Mouse (Mus musculus): Measurements from ENCODE around the gene Uvrag. TPM values are rescaled to one million over a fixed set of nuclear protein-coding genes. Genes with fewer than 3 reads are reported as not detected.

Gene Uvrag
- polyA plus RNA-seq, 1 experiment from 2014 or later, result 12.2 TPM

GRCm38 (mm10) chr7:98869070-98869469 is 271.9 kb downstream of the Uvrag start:
- Histone ChIP-seq H3K9ac (ENCODE audit: low read length) (no peak overlapping the region), H3K4me2 (ENCODE audit: low read length) (no peak overlapping the region), H3K27ac (ENCODE audit: low read depth, low read length) (no peak overlapping the region), H3K4me1 (ENCODE audit: control insufficient read depth, insufficient read depth, low read length) (peaks cover 7% of the 10 kb centered on the region; the same call in 1 of the 2 replicates), H3K27me3 (replicated peaks; ENCODE audit: control insufficient read depth, insufficient read depth, low read length) (no peaks in the 10 kb centered on the region), H3K9me3 (replicated peaks; ENCODE audit: control insufficient read depth, low read length) (no peaks in the 10 kb centered on the region), H3K36me3 (ENCODE audit: control insufficient read depth, insufficient read depth, low read length) (no peaks in the 10 kb centered on the region), H3K4me3 (ENCODE audit: low read depth, low read length) (no peak overlapping the region)
- 59% methylated on average over 3 of the region's 3 CpGs for WGBS
- ATAC-seq (no peak), DNase-seq (ENCODE audit: low spot score) (no peak)

DNA sequence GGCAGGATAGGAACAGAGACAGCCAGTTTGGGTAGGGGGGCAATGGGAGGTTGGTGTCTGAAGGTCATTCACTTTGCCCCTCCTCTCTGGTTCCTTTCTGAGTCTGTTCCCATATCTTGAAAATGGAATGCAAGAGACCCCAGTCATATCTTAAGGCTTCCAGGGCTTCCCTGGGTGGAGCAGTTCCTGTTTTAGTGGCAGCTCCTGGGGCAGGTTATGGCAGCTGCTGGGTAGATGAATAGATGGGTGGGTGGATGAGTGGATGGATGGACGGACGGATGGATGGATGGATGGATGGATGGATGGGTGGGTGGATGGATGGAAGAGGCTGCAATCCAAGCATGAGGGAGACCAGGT is 273.2 kb downstream of the Uvrag start:
- H3K4me3 ChIP-seq (ENCODE audit: low read depth, low read length), result no peak overlapping the region
- no peak overlapping the region for H3K9ac ChIP-seq (ENCODE audit: low read length)
- H3K36me3 ChIP-seq (ENCODE audit: control insufficient read depth, insufficient read depth, low read length), result no peaks in the 10 kb centered on the region
- H3K9me3 ChIP-seq (replicated peaks; ENCODE audit: control insufficient read depth, low read length), result no peaks in the 10 kb centered on the region
- no peaks in the 10 kb centered on the region for H3K27me3 ChIP-seq (replicated peaks; ENCODE audit: control insufficient read depth, insufficient read depth, low read length)
- H3K4me2 ChIP-seq (ENCODE audit: low read length), result no peak overlapping the region
- ATAC-seq, result no peak
- H3K27ac ChIP-seq (ENCODE audit: low read depth, low read length), result no peak overlapping the region
- peaks cover 7% of the 10 kb centered on the region; the same call in 1 of the 2 replicates for H3K4me1 ChIP-seq (ENCODE audit: control insufficient read depth, insufficient read depth, low read length)
- WGBS, result 86% methylated on average over 2 of the region's 2 CpGs
- no peak for DNase-seq (ENCODE audit: low spot score)

GRCm38 (mm10) chr7:98867053-98867793 is 273.7 kb downstream of the Uvrag start:
- Histone ChIP-seq H3K4me1 (ENCODE audit: control insufficient read depth, insufficient read depth, low read length) (peaks cover 7% of the 10 kb centered on the region; the same call in 1 of the 2 replicates), H3K27ac (ENCODE audit: low read depth, low read length) (no peak overlapping the region)

DNA sequence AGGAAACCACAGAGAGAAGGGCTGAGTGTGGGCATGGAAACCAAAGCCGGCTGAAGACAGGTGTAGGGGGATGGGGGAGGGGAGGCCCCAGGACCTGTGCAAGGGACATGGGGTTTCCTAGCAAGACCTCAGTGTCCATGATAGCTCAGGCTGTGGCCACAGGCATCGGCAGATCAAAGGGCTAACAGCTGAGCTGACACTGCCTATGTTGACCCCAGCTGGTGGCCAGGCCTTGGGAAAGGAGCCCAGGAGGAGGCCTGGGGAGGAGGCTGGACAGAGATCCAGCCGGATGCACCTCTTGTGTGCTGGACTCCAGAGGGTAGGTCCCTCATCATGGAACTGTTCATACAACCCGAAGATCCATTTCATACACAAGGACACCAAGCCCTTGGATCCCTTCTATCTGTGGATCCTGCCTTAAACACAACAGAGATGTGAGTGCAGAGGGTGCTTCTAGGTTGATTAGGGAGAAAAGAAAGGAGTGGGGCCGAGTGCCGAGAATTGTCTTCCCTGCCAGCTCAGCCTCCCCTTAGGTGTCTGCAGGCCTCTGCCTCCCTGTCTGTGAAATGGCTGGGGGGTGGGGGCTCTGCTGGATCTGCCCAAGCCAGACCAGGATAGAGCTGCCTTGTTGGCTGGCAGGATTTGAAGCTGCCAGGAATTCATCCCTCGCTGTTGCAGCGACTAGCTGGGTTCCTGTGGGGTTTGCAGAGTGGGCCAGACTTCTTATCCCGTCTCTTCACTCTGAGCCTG is 276.8 kb downstream of the Uvrag start:
- no peak for DNase-seq (ENCODE audit: low spot score)
- no peak overlapping the region for H3K4me2 ChIP-seq (ENCODE audit: low read length)
- 43% methylated on average over 9 of the region's 9 CpGs for WGBS

More at GRCm38 (mm10) chr7:98867053-98867793, 273.7 kb downstream of the Uvrag start:
- Histone ChIP-seq H3K27me3 (replicated peaks; ENCODE audit: control insufficient read depth, insufficient read depth, low read length) (no peaks in the 10 kb centered on the region), H3K36me3 (ENCODE audit: control insufficient read depth, insufficient read depth, low read length) (no peaks in the 10 kb centered on the region), H3K4me2 (ENCODE audit: low read length) (no peak overlapping the region), H3K9ac (ENCODE audit: low read length) (no peak overlapping the region), H3K9me3 (replicated peaks; ENCODE audit: control insufficient read depth, low read length) (no peaks in the 10 kb centered on the region), H3K4me3 (ENCODE audit: low read depth, low read length) (no peak overlapping the region)
- ATAC-seq, result peak; percentile 57; the same call in 1 of the 2 replicates
- DNase-seq (ENCODE audit: low spot score), result peak; percentile 48
- WGBS, result 31% methylated on average over 12 of the region's 12 CpGs

GRCm38 (mm10) chr7:98862994-98863393 is 277.9 kb downstream of the Uvrag start:
- no peak for DNase-seq (ENCODE audit: low spot score)
- Histone ChIP-seq H3K9me3 (replicated peaks; ENCODE audit: control insufficient read depth, low read length) (no peaks in the 10 kb centered on the region), H3K27me3 (replicated peaks; ENCODE audit: control insufficient read depth, insufficient read depth, low read length) (no peaks in the 10 kb centered on the region), H3K4me3 (ENCODE audit: low read depth, low read length) (no peak overlapping the region), H3K4me2 (ENCODE audit: low read length) (no peak overlapping the region), H3K36me3 (ENCODE audit: control insufficient read depth, insufficient read depth, low read length) (no peaks in the 10 kb centered on the region), H3K9ac (ENCODE audit: low read length) (no peak overlapping the region), H3K4me1 (ENCODE audit: control insufficient read depth, insufficient read depth, low read length) (peaks cover 7% of the 10 kb centered on the region; the same call in 1 of the 2 replicates), H3K27ac (ENCODE audit: low read depth, low read length) (no peak overlapping the region)
- 82% methylated on average over 5 of the region's 5 CpGs for WGBS
- ATAC-seq, result no peak

More for the DNA sequence above, 276.8 kb downstream of the Uvrag start:
- Histone ChIP-seq H3K27me3 (replicated peaks; ENCODE audit: control insufficient read depth, insufficient read depth, low read length) (no peaks in the 10 kb centered on the region), H3K9ac (ENCODE audit: low read length) (no peak overlapping the region), H3K27ac (ENCODE audit: low read depth, low read length) (no peak overlapping the region), H3K4me3 (ENCODE audit: low read depth, low read length) (no peak overlapping the region), H3K9me3 (replicated peaks; ENCODE audit: control insufficient read depth, low read length) (no peaks in the 10 kb centered on the region), H3K4me1 (ENCODE audit: control insufficient read depth, insufficient read depth, low read length) (peaks cover 7% of the 10 kb centered on the region; the same call in 1 of the 2 replicates), H3K36me3 (ENCODE audit: control insufficient read depth, insufficient read depth, low read length) (no peaks in the 10 kb centered on the region)
- ATAC-seq, result no peak

DNA sequence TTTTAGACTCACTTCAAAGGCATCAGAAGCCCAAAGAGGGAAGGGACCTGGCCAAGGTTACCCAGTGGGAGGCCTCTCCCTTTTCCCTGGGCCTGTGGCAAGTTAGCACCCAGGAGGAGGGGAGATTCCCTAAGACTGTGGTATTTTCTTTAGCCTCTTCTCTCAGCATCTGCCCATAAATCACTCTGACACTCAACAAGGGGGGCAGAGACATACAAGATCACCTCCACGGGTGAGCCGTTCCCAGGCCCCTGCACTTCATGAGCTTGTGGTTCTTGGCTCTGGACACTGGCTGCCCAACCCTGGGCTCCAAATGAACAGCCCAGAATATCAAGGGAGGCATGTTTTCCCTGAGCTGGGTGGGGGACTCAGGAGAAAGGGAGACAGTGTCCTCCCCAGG is 279.9 kb downstream of the Uvrag start:
- Histone ChIP-seq H3K4me2 (ENCODE audit: low read length) (no peak overlapping the region), H3K4me1 (ENCODE audit: control insufficient read depth, insufficient read depth, low read length) (no peaks in the 10 kb centered on the region), H3K9me3 (replicated peaks; ENCODE audit: control insufficient read depth, low read length) (no peaks in the 10 kb centered on the region), H3K27ac (ENCODE audit: low read depth, low read length) (no peak overlapping the region), H3K9ac (ENCODE audit: low read length) (no peak overlapping the region), H3K27me3 (replicated peaks; ENCODE audit: control insufficient read depth, insufficient read depth, low read length) (no peaks in the 10 kb centered on the region), H3K4me3 (ENCODE audit: low read depth, low read length) (no peak overlapping the region), H3K36me3 (ENCODE audit: control insufficient read depth, insufficient read depth, low read length) (no peaks in the 10 kb centered on the region)
- 81% methylated on average over 2 of the region's 2 CpGs for WGBS
- DNase-seq (ENCODE audit: low spot score) (no peak), ATAC-seq (no peak)

GRCm38 (mm10) chr7:98857094-98857493 is 283.8 kb downstream of the Uvrag start:
- Histone ChIP-seq H3K4me1 (ENCODE audit: control insufficient read depth, insufficient read depth, low read length) (no peaks in the 10 kb centered on the region), H3K4me3 (ENCODE audit: low read depth, low read length) (no peak overlapping the region), H3K9ac (ENCODE audit: low read length) (no peak overlapping the region), H3K36me3 (ENCODE audit: control insufficient read depth, insufficient read depth, low read length) (no peaks in the 10 kb centered on the region), H3K4me2 (ENCODE audit: low read length) (no peak overlapping the region), H3K27ac (ENCODE audit: low read depth, low read length) (no peak overlapping the region), H3K9me3 (replicated peaks; ENCODE audit: control insufficient read depth, low read length) (no peaks in the 10 kb centered on the region), H3K27me3 (replicated peaks; ENCODE audit: control insufficient read depth, insufficient read depth, low read length) (no peaks in the 10 kb centered on the region)
- DNase-seq (ENCODE audit: low spot score), result no peak
- ATAC-seq, result no peak
- WGBS, result 80% methylated on average over 3 of the region's 3 CpGs

GRCm38 (mm10) chr7:98856128-98856527 is 284.8 kb downstream of the Uvrag start:
- ATAC-seq, result 0 out of 2 replicates have a peak, but pooled peaks have one; percentile 18
- Histone ChIP-seq H3K9me3 (replicated peaks; ENCODE audit: control insufficient read depth, low read length) (no peaks in the 10 kb centered on the region), H3K9ac (ENCODE audit: low read length) (no peak overlapping the region), H3K36me3 (ENCODE audit: control insufficient read depth, insufficient read depth, low read length) (no peaks in the 10 kb centered on the region), H3K27ac (ENCODE audit: low read depth, low read length) (no peak overlapping the region), H3K27me3 (replicated peaks; ENCODE audit: control insufficient read depth, insufficient read depth, low read length) (no peaks in the 10 kb centered on the region), H3K4me2 (ENCODE audit: low read length) (no peak overlapping the region), H3K4me3 (ENCODE audit: low read depth, low read length) (no peak overlapping the region), H3K4me1 (ENCODE audit: control insufficient read depth, insufficient read depth, low read length) (no peaks in the 10 kb centered on the region; the same call in 1 of the 2 replicates)
- no peak for DNase-seq (ENCODE audit: low spot score)
- 11% methylated on average over 3 of the region's 3 CpGs for WGBS

- Histone ChIP-seq H3K4me3 (ENCODE audit: low read depth, low read length) (no peak overlapping the region), H3K9ac (ENCODE audit: low read length) (no peak overlapping the region), H3K4me1 (ENCODE audit: control insufficient read depth, insufficient read depth, low read length) (no peaks in the 10 kb centered on the region; the same call in 1 of the 2 replicates), H3K36me3 (ENCODE audit: control insufficient read depth, insufficient read depth, low read length) (no peaks in the 10 kb centered on the region), H3K27me3 (replicated peaks; ENCODE audit: control insufficient read depth, insufficient read depth, low read length) (no peaks in the 10 kb centered on the region), H3K9me3 (replicated peaks; ENCODE audit: control insufficient read depth, low read length) (no peaks in the 10 kb centered on the region), H3K27ac (ENCODE audit: low read depth, low read length) (no peak overlapping the region), H3K4me2 (ENCODE audit: low read length) (no peak overlapping the region)
- DNase-seq (ENCODE audit: low spot score) (no peak), ATAC-seq (no peak)
- 76% methylated on average over 2 of the region's 2 CpGs for WGBS
Measured at GRCm38 (mm10) chr7:98855388-98855787, 285.6 kb downstream of the Uvrag start.

Measured in forebrain, embryonic 14.5 days (tissue).